Mouse (Mus musculus) megakaryocyte, embryonic 14.5 days (primary cell): ENCODE measurements around the gene Mum1l1.

Experiments used
- FLI1 ChIP-seq: IDR thresholded peaks from 2 replicates; pipeline ENCODE4 v1.6.1; 2012; ENCODE audit warnings: low read length, inconsistent platforms, mixed read lengths
- GATA1 ChIP-seq: IDR thresholded peaks from 3 replicates; pipeline ENCODE4 v1.6.1; 2012; ENCODE audit warnings: mixed read lengths, low read length, inconsistent platforms, borderline replicate concordance

GRCm38 (mm10) chrX:139216991-139217593, 7.2 kb downstream of the Mum1l1 start:
- TF ChIP-seq FLI1 (no peak), GATA1 (no peak)
